Mouse (Mus musculus): Measurements from ENCODE around the gene Gm18596.
"Not testable (repeated sequence)": the region's sequence is repeated elsewhere in the genome, so short reads cannot be mapped to it uniquely, and the experiment has no call there.

The Gm18596 gene

GRCm38 (mm10) chr10:77741924-77742688, at the start of gene Gm18596:
Gene Gm18596 (minus strand): TSS chr10:77742638.
- not testable (repeated sequence) for DNase-seq

GRCm38 (mm10) chr10:77788621-77789020, 46.2 kb upstream of the Gm18596 start:
- DNase-seq = no peak

- not testable (repeated sequence) for DNase-seq
Observed at GRCm38 (mm10) chr10:77787876-77788275, 45.4 kb upstream of the Gm18596 start, which contains the start of gene Gm7137. Gene Gm7137 (minus strand): TSS chr10:77788200.

- not testable (repeated sequence) for DNase-seq
Observed at GRCm38 (mm10) chr10:77783396-77783795, 41.0 kb upstream of the Gm18596 start.

- not testable (repeated sequence) for DNase-seq
Observed at GRCm38 (mm10) chr10:77782442-77782841, 40.0 kb upstream of the Gm18596 start, which contains the start of gene Gm3250. Gene Gm3250 (minus strand): TSS chr10:77782542.

GRCm38 (mm10) chr10:77776844-77777243, 34.4 kb upstream of the Gm18596 start, which contains the start of gene Gm7138:
Gene Gm7138 (minus strand): TSS chr10:77776944.
- not testable (repeated sequence) for DNase-seq

- not testable (repeated sequence) for DNase-seq
Observed at GRCm38 (mm10) chr10:77772142-77772541, 29.7 kb upstream of the Gm18596 start.

GRCm38 (mm10) chr10:77771225-77771624, 28.8 kb upstream of the Gm18596 start, which contains the start of gene Gm3238:
Gene Gm3238 (minus strand): TSS chr10:77771325.
- DNase-seq = not testable (repeated sequence)

- no peak for DNase-seq
Observed at GRCm38 (mm10) chr10:77769727-77770126, 27.3 kb upstream of the Gm18596 start.

- not testable (repeated sequence) for DNase-seq
Observed at GRCm38 (mm10) chr10:77759582-77759981, 17.1 kb upstream of the Gm18596 start, which contains the start of gene Gm3233. Gene Gm3233 (minus strand): TSS chr10:77759682.

- DNase-seq = no peak
Observed at GRCm38 (mm10) chr10:77753448-77753847, 11.0 kb upstream of the Gm18596 start.

- not testable (repeated sequence) for DNase-seq
Observed at GRCm38 (mm10) chr10:77752312-77752711, 9.9 kb upstream of the Gm18596 start.

GRCm38 (mm10) chr10:77751254-77751653, 8.8 kb upstream of the Gm18596 start, which contains the start of gene Gm9736:
Gene Gm9736 (minus strand): TSS chr10:77751354.
- DNase-seq = not testable (repeated sequence)

GRCm38 (mm10) chr10:77750686-77751085, 8.2 kb upstream of the Gm18596 start:
- not testable (repeated sequence) for DNase-seq

- no peak for DNase-seq
Observed at GRCm38 (mm10) chr10:77738929-77739328, 3.5 kb downstream of the Gm18596 start.

- DNase-seq = no peak
Observed at GRCm38 (mm10) chr10:77735928-77736327, 6.5 kb downstream of the Gm18596 start.

GRCm38 (mm10) chr10:77729241-77729640, 13.2 kb downstream of the Gm18596 start:
- no peak for DNase-seq

- DNase-seq = no peak
Observed at GRCm38 (mm10) chr10:77728280-77728679, 14.2 kb downstream of the Gm18596 start.

GRCm38 (mm10) chr10:77726186-77726585, 16.3 kb downstream of the Gm18596 start, which contains the start of gene Gm10100:
Gene Gm10100 (plus strand): TSS chr10:77726486.
- DNase-seq = no peak

GRCm38 (mm10) chr10:77724855-77725254, 17.6 kb downstream of the Gm18596 start:
- DNase-seq = no peak

GRCm38 (mm10) chr10:77720299-77720698, 22.1 kb downstream of the Gm18596 start, which contains the start of gene Krtap12-1:
Gene Krtap12-1 (plus strand): TSS chr10:77720599.
- not testable (repeated sequence) for DNase-seq

- DNase-seq = no peak
Observed at GRCm38 (mm10) chr10:77715507-77715906, 26.9 kb downstream of the Gm18596 start, which contains the start of gene Gm10142. Gene Gm10142 (plus strand): TSS chr10:77715807.

GRCm38 (mm10) chr10:77713734-77714133, 28.7 kb downstream of the Gm18596 start:
- no peak for DNase-seq

GRCm38 (mm10) chr10:77711157-77711556, 31.3 kb downstream of the Gm18596 start, which contains the start of gene Gm10024:
Gene Gm10024 (plus strand): TSS chr10:77711457.
- not testable (repeated sequence) for DNase-seq

Data from lung, adult 18-20 months (tissue).